Mouse (Mus musculus): ENCODE data around the gene Olfr1412. TPM values are rescaled to one million over a fixed set of nuclear protein-coding genes. Genes with fewer than 3 reads are reported as not detected.

Olfr1412 gene
- polyA plus RNA-seq, 1 experiment from 2014 or later = not detected

Other genes with a start within 250 kb of the Olfr1412 start
- 137 and 143 TPM in 2 replicates for gene Ndufa10, start 111.9 kb upstream of the Olfr1412 start, polyA plus RNA-seq (2015; fragmentation: Nextera tagmentation; extraction: Ambion mirVana)
- gene Olfr1416, start 100.7 kb upstream of the Olfr1412 start, polyA plus RNA-seq (2015; fragmentation: Nextera tagmentation; extraction: Ambion mirVana) = not detected in 2 replicates
- not detected in 2 replicates for gene Olfr1415, start 89.7 kb upstream of the Olfr1412 start, polyA plus RNA-seq (2015; fragmentation: Nextera tagmentation; extraction: Ambion mirVana)
- gene Olfr1414, start 67.1 kb upstream of the Olfr1412 start, polyA plus RNA-seq (2015; fragmentation: Nextera tagmentation; extraction: Ambion mirVana) = not detected in 2 replicates
- not detected in 2 replicates for gene Olfr1413, start 14.5 kb upstream of the Olfr1412 start, polyA plus RNA-seq (2015; fragmentation: Nextera tagmentation; extraction: Ambion mirVana)
- not detected in 2 replicates for gene Olfr1411, start 8.6 kb downstream of the Olfr1412 start, polyA plus RNA-seq (2015; fragmentation: Nextera tagmentation; extraction: Ambion mirVana)
- gene Olfr1410, start 20.0 kb downstream of the Olfr1412 start, polyA plus RNA-seq (2015; fragmentation: Nextera tagmentation; extraction: Ambion mirVana) = not detected in 2 replicates
- not detected in 2 replicates for gene Olfr12, start 32.0 kb downstream of the Olfr1412 start, polyA plus RNA-seq (2015; fragmentation: Nextera tagmentation; extraction: Ambion mirVana)
- gene Cops9, start 56.2 kb downstream of the Olfr1412 start, polyA plus RNA-seq (2015; fragmentation: Nextera tagmentation; extraction: Ambion mirVana) = 161 and 179 TPM in 2 replicates
- gene Otos, start 63.1 kb downstream of the Olfr1412 start, polyA plus RNA-seq (2015; fragmentation: Nextera tagmentation; extraction: Ambion mirVana) = 0.06 TPM in 1 of 2 replicates, not detected in the other
- 3.2 and 4.1 TPM in 2 replicates for gene Gpc1, start 245.9 kb downstream of the Olfr1412 start, polyA plus RNA-seq (2015; fragmentation: Nextera tagmentation; extraction: Ambion mirVana)

Measured in liver, embryonic 16.5 days (tissue).